Mouse (Mus musculus): ENCODE measurements at regions not wholly inside any gene's neighbourhood (a gene's known extent, or its start where the extent isn't known, plus 50 kb on each side); places are given as distances from the start of the nearest gene placed in this dataset.

DNA sequence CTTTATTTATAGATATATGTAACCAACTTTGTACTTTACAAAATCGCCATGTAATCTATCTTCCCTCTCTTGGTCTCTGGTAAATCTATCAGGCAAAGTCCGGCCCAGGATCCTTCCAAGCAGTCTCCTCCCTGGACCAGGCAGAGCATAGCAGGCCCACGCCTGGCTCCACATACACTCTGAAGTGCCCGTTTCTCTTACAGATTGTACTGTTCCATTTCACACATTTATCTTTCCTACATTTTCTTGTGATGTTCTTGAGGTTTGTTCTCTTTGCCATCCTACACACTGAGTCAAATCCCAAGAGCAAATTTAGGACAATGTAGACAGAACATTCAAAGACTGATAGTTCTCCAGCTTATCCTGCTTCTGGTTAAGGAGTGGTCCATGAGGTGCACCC lies 264.3 kb downstream of the Spry2 start:
- DNase-seq (ENCODE audit: low read depth, low spot score), result no peak

GRCm38 (mm10) chr14:105631681-105632031 lies 265.0 kb downstream of the Spry2 start:
- DNase-seq (ENCODE audit: low read depth, low spot score), result no peak

DNA sequence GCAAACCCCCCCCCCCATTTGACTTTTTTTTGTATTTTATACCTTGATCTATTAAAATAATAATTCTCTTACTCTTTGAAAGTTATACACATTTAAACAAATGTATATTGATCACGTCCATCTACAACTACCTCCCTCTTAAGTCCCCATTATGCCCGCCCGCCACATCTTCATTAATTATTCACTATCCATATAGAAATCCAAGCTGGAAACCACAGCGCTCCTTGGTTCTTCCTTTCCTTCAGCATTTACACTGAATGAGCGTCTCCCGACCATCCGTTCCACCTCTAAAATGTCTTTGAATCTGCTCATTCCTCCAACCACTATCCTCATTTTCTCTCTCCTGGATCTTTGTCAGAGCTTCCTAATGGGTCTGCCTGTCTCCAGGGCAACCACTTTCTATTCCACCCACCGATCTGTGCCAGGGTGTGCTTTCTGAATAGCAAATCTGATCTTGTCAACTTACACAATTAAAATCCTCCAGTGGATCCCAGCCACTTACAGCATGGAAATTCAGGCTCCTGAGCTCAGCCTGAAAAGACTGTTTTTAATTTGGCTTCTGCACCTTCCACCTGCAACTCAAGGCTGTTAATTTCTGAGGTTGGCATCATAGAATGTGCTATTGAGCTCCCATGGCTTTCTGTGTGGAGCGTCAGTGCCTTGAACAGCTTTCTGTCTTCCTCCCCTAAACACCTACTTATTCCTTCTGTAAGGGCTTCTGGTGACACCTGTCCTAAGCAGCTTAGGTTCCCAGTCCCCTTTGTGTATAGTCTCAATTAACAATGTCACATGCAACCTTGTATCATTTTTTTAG lies 265.5 kb downstream of the Spry2 start:
- no peak for DNase-seq (ENCODE audit: low read depth, low spot score)

DNA sequence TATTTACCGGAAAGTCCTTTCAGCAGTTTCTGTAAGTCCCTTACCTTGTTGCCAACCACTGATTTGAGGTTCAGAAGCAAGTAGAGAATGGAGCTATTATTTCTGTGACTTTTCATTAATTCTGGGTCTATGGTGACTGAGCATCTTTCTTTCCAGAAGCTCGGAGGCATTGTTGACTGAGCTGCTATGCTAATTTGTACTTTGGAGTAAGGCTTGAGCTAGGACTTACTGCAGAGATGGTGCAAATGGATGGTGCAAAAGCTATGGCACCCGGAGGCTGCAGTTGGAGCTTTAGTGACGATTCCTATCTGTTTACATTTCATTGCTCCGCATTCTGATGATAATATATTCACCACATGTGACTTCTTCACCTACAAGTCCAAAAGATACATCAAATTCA lies 266.2 kb downstream of the Spry2 start:
- DNase-seq (ENCODE audit: low read depth, low spot score), result no peak

DNA sequence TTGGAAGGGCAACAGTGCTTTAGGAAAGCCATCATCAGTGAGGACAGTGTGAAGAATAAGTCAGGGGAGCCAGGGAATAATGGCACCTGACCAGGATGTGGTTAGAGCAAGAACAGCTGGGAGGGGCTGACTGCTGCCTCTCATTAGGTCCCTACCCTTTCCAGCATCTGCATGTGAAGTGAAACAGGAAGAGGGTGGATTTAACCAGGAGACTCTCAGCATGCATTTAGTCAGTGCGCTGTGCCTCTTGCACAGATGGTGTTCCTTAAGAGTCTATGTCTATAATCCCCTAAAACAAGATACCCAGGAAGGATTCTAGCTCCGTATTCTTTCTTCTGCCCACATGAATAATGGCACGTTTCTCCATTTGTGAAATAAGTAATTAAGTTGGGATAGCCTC lies 267.9 kb downstream of the Spry2 start:
- DNase-seq (ENCODE audit: low read depth, low spot score), result no peak

- no peak for DNase-seq (ENCODE audit: low read depth, low spot score)
Observed at GRCm38 (mm10) chr14:105624387-105624786, 272.2 kb downstream of the Spry2 start.

DNA sequence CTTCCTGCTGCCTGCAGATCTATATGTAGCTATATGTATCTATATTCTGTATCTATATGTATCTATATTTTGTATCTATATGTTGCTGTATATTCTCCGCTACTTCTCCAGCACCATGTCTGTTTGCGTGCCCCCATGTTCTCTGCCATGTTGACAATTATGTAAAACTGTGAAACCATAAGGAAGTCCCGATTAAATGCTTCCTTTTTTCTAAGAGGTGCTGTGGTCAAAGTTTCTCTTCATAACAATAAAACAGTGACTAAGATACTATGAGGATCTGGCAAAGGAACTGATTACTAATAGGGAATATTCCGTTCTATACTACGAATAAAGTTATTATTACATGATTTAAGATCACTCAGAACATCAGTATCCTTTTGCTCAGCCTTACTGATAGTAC lies 274.5 kb downstream of the Spry2 start:
- DNase-seq (ENCODE audit: low read depth, low spot score), result no peak

GRCm38 (mm10) chr14:105621124-105621523 lies 275.5 kb downstream of the Spry2 start:
- no peak for DNase-seq (ENCODE audit: low read depth, low spot score)

GRCm38 (mm10) chr14:105619449-105619848 lies 277.2 kb downstream of the Spry2 start:
- DNase-seq (ENCODE audit: low read depth, low spot score), result no peak

DNA sequence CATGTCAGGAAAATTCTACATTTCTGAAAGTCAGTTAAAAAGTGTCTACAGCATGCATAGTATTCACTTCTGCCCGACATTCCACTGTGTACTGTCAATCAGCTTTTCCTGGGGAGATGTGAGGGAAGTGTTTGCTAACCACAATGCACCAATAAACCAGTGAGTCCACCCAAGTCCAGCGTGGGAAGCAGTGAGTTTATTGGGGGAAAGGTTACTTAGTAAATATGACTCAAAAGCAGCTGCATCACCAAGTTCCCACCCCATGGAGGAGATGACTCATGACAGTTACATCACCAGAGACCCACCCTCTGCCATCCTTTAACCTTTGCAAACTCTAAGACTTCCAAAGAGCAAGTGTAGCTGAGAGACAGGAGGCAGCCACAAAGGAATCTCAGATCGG lies 280.9 kb downstream of the Spry2 start:
- DNase-seq (ENCODE audit: low read depth, low spot score), result no peak

- DNase-seq (ENCODE audit: low read depth, low spot score), result no peak
Observed at GRCm38 (mm10) chr14:105612794-105613193, 283.8 kb downstream of the Spry2 start.

DNA sequence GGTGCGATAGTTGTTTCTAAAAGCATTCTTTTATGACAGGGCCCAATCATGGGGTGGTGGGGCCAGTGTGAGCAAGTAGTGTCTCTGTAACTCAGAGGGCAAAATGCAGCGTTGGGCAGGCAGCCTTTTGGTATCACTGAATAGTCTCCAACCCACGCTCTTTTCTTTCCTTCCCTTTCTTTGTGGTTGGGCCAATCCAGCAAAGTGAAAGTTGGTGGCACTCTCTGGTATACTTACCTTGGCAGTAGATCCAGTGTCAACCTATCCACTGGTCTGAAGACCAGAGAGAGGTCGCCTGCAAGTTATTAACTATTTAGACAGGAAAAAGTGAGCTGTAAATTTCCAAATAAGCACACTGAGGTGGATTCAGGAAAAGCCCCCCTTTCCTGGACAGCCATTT lies 287.8 kb downstream of the Spry2 start:
- no peak for DNase-seq (ENCODE audit: low read depth, low spot score)

GRCm38 (mm10) chr14:105606551-105606950 lies 290.1 kb downstream of the Spry2 start:
- no peak for DNase-seq (ENCODE audit: low read depth, low spot score)

- DNase-seq (ENCODE audit: low read depth, low spot score), result no peak
Observed at GRCm38 (mm10) chr14:105604451-105604850, 292.2 kb downstream of the Spry2 start.

DNA sequence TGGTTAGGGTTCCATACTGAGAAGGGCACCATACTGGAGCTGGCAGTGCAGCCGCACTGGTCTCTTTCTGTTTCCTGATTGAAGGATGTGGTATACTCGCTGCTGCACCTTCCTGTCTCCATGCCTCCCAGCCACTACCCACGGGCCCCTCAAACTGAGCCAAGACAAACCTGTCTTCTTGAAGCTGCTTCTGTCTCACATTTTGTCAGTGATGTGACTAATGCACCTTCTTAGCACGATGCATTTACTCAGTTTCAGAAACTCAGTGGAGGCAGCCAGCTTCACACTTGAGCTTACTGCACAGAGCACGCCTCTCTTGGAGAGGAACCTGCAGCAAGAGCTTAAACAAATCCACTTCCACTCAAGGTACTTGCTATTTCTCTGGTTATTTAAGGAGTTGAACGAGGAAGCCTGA lies 293.6 kb downstream of the Spry2 start:
- no peak for DNase-seq (ENCODE audit: low read depth, low spot score)

GRCm38 (mm10) chr14:105599550-105600453 lies 296.8 kb downstream of the Spry2 start:
- no peak for DNase-seq (ENCODE audit: low read depth, low spot score)

- DNase-seq (ENCODE audit: low read depth, low spot score), result no peak
Observed at GRCm38 (mm10) chr14:105589751-105590150, 306.9 kb downstream of the Spry2 start.

- no peak for DNase-seq (ENCODE audit: low read depth, low spot score)
Observed at GRCm38 (mm10) chr14:105589261-105589660, 307.4 kb downstream of the Spry2 start.

DNA sequence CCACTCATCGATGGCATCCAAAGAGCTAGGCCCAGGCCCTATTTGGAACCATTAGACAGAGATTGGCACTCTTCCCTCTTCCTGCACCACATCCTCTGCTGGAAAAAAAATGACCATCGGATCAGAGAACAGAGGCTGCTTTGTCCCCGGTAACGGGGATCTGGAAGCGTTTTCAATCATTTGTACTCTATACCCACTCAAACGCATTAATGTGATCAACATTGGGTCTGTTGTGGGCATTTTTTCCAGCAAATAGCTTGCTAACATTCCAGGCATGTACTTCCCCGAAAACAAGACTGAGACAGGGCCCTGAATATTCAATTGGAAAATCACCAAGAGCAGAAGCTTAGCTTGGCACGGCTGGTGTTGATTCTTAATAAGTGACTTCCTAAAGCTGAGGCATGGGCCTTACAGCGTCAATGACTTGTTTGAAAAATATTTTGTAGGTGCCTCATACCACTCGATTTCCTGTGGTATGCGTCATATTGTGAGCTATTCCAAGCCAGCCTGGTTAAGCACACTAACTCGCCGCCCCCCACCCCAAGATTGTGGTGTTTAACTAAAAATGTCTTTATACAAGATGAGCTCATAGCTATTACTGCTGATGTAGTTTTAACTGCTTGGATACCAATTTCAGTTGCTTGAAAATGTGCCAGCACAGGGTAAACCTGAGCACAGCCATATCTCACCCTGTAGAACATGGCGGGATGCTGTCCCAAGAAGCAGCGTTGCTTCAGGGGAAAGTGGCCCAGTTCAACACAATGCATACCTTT lies 308.0 kb downstream of the Spry2 start:
- no peak for DNase-seq (ENCODE audit: low read depth, low spot score)

DNA sequence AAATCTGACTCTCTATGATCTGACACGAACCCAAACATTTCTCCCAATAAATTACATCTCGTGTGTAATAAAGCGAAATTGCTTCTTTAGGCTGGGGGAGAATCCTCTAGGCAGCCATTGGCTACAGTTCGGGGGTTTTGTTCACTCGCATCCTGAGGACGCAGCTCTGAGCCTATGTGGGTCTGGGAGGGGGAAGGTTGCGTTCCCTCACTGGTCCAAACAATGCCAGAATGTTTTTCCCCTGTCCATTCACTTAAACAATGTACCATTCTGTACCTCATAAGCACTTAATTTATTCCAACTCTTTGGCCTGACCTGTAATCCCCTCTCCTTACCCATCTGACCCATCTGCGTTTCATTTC lies 308.6 kb downstream of the Spry2 start:
- no peak for DNase-seq (ENCODE audit: low read depth, low spot score)

DNA sequence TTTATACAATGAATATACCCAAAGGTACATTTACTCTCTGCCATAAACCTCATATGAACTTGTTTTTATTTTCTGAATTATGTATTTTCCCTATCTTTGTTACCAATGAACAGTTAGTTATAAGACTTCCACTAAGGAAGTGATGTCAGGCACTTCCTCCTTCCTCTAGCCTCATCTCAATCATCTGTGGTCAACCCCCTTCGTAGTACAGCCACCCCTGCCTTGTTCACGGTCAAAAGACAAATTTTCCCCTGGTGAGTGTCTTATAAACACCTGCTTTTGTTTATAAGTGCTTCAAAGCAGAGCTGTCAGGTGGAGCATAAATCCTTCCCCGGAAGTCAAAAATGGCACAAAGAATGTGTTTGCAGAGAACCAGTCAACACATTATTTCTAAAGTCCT lies 312.0 kb downstream of the Spry2 start:
- DNase-seq (ENCODE audit: low read depth, low spot score), result no peak

- no peak for DNase-seq (ENCODE audit: low read depth, low spot score)
Observed at GRCm38 (mm10) chr14:105583497-105583896, 313.1 kb downstream of the Spry2 start.

All from retina, adult 2 months (tissue).